Mouse (Mus musculus) kidney, embryonic 15.5 days (tissue): ENCODE measurements around the gene Metap1. TPM values are rescaled to one million over a fixed set of nuclear protein-coding genes. Genes with fewer than 3 reads are reported as not detected.
"Not testable (repeated sequence)": the region's sequence is repeated elsewhere in the genome, so short reads cannot be mapped to it uniquely, and the experiment has no call there.

ENCODE experiments used
- ATAC-seq: fragments of 200-750 bp; cut with Nextera tagmentation; replicated peaks from 2 replicates; pipeline ENCODE4 v1.8.0; 2017; ENCODE audit warnings: moderate TSS enrichment; ENCODE audit not compliant: low FRiP score
- H3K27ac ChIP-seq: fragments of 300-500 bp; sonication (generic); 2 replicates; pipeline ENCODE4 v1.5.1; 2015; ENCODE audit warnings: mild to moderate bottlenecking, inconsistent platforms
- H3K27me3 ChIP-seq: fragments of 300-500 bp; sonication (generic); 2 replicates; pipeline ENCODE4 v1.6.1; 2015; ENCODE audit warnings: inconsistent platforms
- H3K36me3 ChIP-seq: fragments of 300-500 bp; sonication (generic); 2 replicates; pipeline ENCODE4 v1.6.1; 2015; ENCODE audit warnings: inconsistent platforms
- H3K4me1 ChIP-seq: fragments of 300-500 bp; sonication (generic); 2 replicates; pipeline ENCODE4 v1.6.1; 2015; ENCODE audit warnings: inconsistent platforms
- H3K4me2 ChIP-seq: fragments of 300-500 bp; sonication (generic); 2 replicates; pipeline ENCODE4 v1.6.1; 2015; ENCODE audit warnings: moderate library complexity, mild to moderate bottlenecking, inconsistent platforms
- H3K4me3 ChIP-seq: fragments of 300-500 bp; sonication (generic); replicated peaks from 2 replicates; pipeline ENCODE4 v1.5.1; 2015; ENCODE audit warnings: mild to moderate bottlenecking, inconsistent platforms
- H3K9ac ChIP-seq: fragments of 300-500 bp; sonication (generic); 2 replicates; pipeline ENCODE4 v1.6.1; 2015; ENCODE audit warnings: mild to moderate bottlenecking, inconsistent platforms
- H3K9me3 ChIP-seq: fragments of 300-500 bp; sonication (generic); replicated peaks from 2 replicates; pipeline ENCODE4 v1.6.1; 2016; ENCODE audit warnings: inconsistent platforms
- WGBS: fragments of 180-500 bp; shearing (Covaris S2); methylation state at CpG from one replicate; pipeline ENCODE4 v1.1.7; 2015; ENCODE audit warnings: mixed read lengths; 5-methylcytosine and 5-hydroxymethylcytosine counted together
- polyA plus RNA-seq: library from polyadenylated mRNA; unstranded; fragments of >200 nt; fragmentation: Nextera tagmentation; extraction: Ambion mirVana; gene quantifications from 2 replicates; pipeline ENCODE4 v1.2.1, GENCODE M21; 2015

Gene Metap1
- polyA plus RNA-seq, 1 experiment from 2014 or later, result 46.1 TPM

DNA sequence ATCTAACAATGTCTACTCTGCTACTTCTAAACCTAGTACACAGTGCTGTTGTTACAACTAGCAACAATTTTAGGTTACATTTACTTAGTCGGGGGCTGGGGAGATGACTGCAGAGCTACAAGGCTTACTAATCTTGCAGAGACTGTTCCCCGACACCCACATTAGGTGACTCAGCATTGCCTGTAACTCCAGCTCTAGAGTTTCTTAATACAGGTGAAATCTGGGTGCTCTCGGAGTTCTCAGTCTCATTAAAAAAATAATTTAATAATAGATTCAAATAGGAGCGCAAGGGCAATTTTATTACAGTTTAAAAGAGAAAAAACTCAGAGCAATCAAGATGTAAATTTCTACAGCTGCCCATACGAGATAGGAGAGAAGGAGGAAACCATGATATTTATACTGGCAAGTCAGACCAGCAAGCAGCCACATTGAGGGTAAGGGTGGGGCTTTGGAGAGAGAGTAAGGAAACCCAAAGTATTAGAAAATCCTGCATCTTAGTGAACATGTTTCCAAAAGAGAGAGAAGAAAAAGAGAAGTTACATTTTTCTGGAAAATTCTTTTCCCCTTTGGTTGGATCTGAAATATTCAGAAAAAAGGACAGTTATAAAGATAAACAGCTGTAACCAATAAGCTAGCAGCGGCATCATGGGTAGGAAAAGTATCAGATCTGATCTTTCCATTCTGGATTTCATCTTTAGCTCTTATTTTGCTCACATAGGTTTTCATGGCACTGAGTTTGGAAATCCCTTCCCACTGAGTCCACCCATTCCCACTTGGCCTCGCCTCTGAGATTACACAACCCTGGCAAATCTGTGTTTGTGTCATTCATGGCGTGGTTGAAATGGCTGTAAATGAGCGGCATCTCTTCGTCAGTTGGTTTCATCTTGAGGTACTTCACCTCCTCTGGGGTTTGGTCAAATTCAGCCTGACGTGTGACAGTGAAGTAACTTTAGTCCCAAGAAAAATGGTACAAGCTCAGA is 6.1 kb upstream of the Metap1 start:
- Histone ChIP-seq H3K36me3 (no peaks in the 10 kb centered on the region), H3K4me3 (no peak overlapping the region), H3K4me1 (peaks cover 6% of the 10 kb centered on the region; the same call in 1 of the 2 replicates), H3K27ac (no peak overlapping the region), H3K9ac (no peak overlapping the region), H3K27me3 (no peaks in the 10 kb centered on the region), H3K9me3 (no peaks in the 10 kb centered on the region), H3K4me2 (no peak overlapping the region)
- 84% methylated on average over 11 of the region's 11 CpGs for WGBS
- ATAC-seq, result no peak

DNA sequence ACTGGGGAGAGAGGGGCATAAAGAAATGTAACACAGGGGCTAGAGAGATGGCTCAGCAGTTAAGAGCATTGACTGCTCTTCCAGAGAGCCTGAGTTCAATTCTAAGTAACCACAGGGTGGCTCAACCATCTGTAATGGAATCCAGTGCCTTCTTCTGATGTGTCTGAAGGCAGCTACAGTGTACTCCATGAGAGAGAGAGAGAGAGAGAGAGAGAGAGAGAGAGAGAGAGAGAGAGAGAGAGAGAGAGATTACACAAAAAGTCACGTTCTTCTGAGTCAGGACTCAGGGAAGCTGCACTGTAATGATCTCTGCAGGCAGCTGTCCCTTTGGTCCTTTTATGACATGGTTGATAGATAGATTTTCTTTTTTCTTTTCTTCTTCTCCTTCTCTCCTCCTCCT is 5.2 kb upstream of the Metap1 start:
- Histone ChIP-seq H3K27me3 (no peaks in the 10 kb centered on the region), H3K9me3 (no peaks in the 10 kb centered on the region), H3K36me3 (no peaks in the 10 kb centered on the region), H3K27ac (no peak overlapping the region), H3K4me1 (0 out of 2 replicates have a peak, but pooled peaks cover 2% of the 10 kb centered on the region), H3K4me3 (no peak overlapping the region), H3K9ac (no peak overlapping the region), H3K4me2 (no peak overlapping the region)
- WGBS, result 21% methylated on average over 1 of the region's 1 CpGs
- ATAC-seq, result no peak

DNA sequence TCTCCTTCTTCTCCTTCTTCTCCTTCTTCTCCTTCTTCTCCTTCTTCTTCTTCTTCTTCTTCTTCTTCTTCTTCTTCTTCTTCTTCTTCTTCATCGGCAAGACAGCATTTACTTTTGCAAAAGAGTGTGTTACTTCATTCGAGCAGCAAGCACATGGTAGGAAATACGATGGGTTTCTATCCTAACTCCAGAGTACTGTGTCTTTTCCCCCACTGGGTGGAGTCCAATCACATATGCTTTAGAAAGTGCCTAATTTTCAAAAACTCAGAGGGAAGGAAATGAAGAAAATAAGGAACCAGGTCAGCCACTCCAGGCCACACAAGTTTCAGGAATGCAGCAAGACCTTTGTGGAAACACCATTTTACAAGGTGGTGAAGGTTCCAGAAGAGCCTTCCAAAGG is 4.4 kb upstream of the Metap1 start:
- Histone ChIP-seq H3K4me1 (0 out of 2 replicates have a peak, but pooled peaks cover 2% of the 10 kb centered on the region), H3K9me3 (no peaks in the 10 kb centered on the region), H3K4me2 (no peak overlapping the region), H3K4me3 (no peak overlapping the region), H3K36me3 (no peaks in the 10 kb centered on the region), H3K27me3 (no peaks in the 10 kb centered on the region), H3K27ac (no peak overlapping the region), H3K9ac (no peak overlapping the region)
- no peak for ATAC-seq
- WGBS, result 82% methylated on average over 3 of the region's 3 CpGs

DNA sequence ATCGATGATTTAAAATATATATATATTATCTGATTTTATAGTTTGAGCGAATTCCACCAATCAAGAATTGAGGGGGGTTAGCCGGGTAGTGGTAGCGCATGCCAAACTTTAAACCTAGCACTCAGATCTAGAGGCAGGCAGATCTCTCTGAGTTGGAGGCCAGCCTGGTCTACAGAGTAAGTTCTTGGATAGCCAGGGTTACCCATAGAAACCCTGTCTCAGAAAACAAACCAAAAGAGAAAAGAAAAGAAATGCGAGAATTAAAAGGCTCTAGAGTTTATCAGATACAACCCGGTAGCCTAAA is 671 bp upstream of the Metap1 start:
- peak overlapping the region; percentile 67 for H3K4me3 ChIP-seq
- no peak for ATAC-seq
- 25% methylated on average over 6 of the region's 6 CpGs for WGBS
- H3K4me2 ChIP-seq, result peak overlapping the region; percentile 65
- 0 out of 2 replicates have a peak overlapping the region, but pooled peaks have one; percentile 4 for H3K27ac ChIP-seq
- no peaks in the 10 kb centered on the region for H3K9me3 ChIP-seq
- H3K36me3 ChIP-seq, result peaks cover 17% of the 10 kb centered on the region
- peak overlapping the region; percentile 35; the same call in 1 of the 2 replicates for H3K9ac ChIP-seq
- no peaks in the 10 kb centered on the region for H3K27me3 ChIP-seq
- peaks cover 12% of the 10 kb centered on the region for H3K4me1 ChIP-seq

DNA sequence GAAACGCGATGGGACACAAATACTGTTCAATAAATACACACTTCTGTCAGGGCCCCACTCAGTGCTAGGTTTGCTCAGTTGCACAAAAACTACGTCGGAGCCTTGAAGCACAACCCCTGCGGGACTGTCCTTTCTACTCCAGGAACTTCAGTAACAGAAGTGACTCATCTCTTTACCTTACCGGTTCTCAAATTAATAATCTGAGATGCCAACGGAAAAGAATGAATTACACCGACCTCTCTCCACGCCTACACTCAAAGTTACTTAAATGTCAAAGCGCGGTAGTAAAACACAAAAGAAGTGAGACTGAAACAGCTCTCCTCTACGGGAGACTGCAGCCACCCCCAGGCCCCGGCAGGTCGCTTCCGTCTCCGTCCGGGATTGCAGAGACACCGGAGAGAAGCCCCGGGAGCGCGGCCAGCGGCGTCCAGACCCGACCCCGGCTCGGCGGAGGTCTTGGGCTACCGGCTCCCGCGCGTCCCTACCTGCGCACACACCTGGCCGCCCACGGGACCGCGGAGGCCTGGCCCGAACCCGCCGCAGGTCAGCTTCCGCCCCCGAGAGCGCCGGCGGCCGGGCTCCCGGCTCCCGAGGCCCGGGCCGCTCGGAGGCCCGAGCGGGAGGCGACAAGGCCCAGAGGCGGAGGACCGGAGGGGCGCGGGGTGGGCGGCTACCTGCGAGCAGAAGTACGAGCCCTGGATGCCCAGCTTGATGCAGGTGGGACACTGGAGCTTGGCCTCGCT is 560 bp downstream of the Metap1 start:
- under 1% methylated on average over 60 of the region's 61 CpGs for WGBS
- H3K4me1 ChIP-seq, result peaks cover 12% of the 10 kb centered on the region
- H3K36me3 ChIP-seq, result peaks cover 29% of the 10 kb centered on the region
- H3K27ac ChIP-seq, result peak overlapping the region; percentile 80
- H3K4me2 ChIP-seq, result peak overlapping the region; percentile 65
- H3K4me3 ChIP-seq, result peak overlapping the region; percentile 67
- no peaks in the 10 kb centered on the region for H3K9me3 ChIP-seq
- ATAC-seq, result peak; percentile 55; the same call in 1 of the 2 replicates
- H3K27me3 ChIP-seq, result no peaks in the 10 kb centered on the region
- peak overlapping the region; percentile 68 for H3K9ac ChIP-seq

DNA sequence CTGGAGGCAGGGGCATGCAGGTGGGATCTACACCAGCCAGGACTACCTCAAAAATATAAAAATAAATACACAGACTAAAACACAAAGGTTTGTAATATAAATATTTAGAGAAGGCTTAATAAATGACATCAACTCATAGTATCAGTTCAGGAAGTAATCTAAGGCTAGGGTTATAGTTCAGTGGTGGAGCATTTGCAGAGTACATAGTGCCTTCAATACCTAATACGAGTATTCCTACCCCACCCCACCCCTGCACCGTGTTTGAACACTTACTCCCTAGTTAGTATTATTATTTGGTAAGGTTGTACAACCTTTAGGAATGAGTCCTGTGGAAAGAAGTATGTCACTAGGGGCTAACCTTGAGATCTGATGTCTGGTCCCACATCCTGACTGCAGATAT is 6.1 kb downstream of the Metap1 start:
- WGBS, result 89% methylated on average over 2 of the region's 2 CpGs
- Histone ChIP-seq H3K36me3 (peaks cover 74% of the 10 kb centered on the region), H3K27me3 (no peaks in the 10 kb centered on the region), H3K27ac (no peak overlapping the region), H3K9me3 (no peaks in the 10 kb centered on the region), H3K4me1 (peaks cover 12% of the 10 kb centered on the region), H3K9ac (no peak overlapping the region), H3K4me2 (no peak overlapping the region), H3K4me3 (no peak overlapping the region)
- no peak for ATAC-seq

DNA sequence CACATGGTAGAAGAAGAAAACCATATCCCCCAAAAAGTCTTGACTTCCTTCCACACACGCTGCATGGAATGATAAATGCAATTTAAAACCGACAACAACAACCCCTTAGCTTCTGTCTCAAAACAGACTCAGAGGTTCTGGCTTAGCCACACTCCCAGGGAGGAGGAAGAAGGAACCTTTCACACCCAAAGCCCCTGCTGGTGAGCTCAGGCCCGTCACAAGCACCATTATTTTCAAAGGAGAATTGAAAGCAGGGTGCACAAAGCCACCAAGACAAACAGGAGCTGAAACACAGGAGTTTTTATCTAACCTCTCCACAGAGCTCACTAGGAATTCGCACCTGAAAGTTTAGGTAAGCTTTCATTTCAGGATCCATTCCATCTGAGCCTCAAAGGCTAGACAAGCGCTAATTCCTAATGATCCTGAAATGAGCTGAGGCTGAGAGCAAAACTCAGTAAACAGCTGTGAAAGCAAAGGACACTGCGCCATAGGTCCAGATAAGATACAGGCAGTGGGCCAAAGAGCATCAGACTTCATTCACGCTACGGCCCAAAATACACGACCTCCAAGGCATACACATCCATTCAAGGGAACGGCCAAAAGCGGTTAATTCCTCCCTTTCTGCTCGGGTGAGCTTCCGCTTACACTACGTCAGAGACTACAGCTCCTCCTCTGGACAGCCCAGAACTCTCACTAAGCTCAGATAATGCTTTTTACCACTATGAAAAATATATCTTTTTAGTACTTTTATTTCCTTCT is 7.6 kb downstream of the Metap1 start:
- no peaks in the 10 kb centered on the region for H3K9me3 ChIP-seq
- ATAC-seq, result no peak
- no peak overlapping the region for H3K4me2 ChIP-seq
- 66% methylated on average over 14 of the region's 14 CpGs for WGBS
- H3K4me1 ChIP-seq, result 0 out of 2 replicates have a peak, but pooled peaks cover 3% of the 10 kb centered on the region
- no peak overlapping the region for H3K9ac ChIP-seq
- no peaks in the 10 kb centered on the region for H3K27me3 ChIP-seq
- peaks cover 72% of the 10 kb centered on the region for H3K36me3 ChIP-seq
- H3K4me3 ChIP-seq, result no peak overlapping the region
- H3K27ac ChIP-seq, result no peak overlapping the region

DNA sequence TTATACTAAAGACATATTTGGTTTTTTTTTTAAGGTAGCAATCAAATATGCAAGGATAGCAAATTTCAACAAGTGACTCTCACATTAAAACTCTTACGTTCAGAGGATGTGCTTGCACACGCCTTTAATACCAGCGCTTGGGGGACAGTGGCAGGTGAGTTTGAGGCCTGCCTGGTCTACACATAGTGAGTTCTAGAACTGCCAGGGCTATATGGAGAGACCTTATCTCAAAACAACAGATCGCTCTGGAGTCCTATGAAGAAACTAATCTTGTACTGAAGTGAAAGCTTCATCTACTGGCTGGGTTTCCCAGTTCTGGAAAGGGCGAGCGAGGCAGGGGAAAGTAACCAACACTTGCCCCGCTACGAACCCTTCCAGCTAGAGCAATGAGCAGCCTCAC is 9.8 kb downstream of the Metap1 start:
- 95% methylated on average over 8 of the region's 8 CpGs for WGBS
- Histone ChIP-seq H3K4me2 (no peak overlapping the region), H3K9ac (no peak overlapping the region), H3K4me1 (0 out of 2 replicates have a peak, but pooled peaks cover 3% of the 10 kb centered on the region), H3K4me3 (no peak overlapping the region), H3K27ac (no peak overlapping the region), H3K9me3 (no peaks in the 10 kb centered on the region), H3K36me3 (peaks cover 72% of the 10 kb centered on the region), H3K27me3 (no peaks in the 10 kb centered on the region)
- no peak for ATAC-seq

DNA sequence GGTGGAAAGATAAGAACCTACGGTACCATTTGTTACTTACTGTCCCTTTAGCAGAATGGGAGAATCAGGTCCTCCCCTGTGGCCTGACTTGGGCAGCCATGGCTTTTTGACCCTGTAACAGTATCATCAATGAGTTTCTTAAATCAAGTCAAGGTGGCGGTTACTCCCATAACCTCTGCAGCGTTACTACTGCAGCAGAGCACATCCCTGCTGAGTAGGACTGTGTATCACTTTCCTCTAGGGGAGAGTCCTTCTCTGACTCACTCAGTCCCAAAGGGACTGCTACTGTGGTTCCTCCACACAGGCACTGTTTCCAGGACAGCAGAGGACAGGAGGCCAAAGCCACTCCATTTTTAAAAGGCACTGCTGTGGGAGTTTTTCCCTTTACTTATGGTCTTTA is 18.2 kb downstream of the Metap1 start:
- Histone ChIP-seq H3K9me3 (no peaks in the 10 kb centered on the region), H3K9ac (no peak overlapping the region), H3K4me1 (no peaks in the 10 kb centered on the region), H3K4me2 (no peak overlapping the region), H3K36me3 (peaks cover 79% of the 10 kb centered on the region), H3K4me3 (no peak overlapping the region), H3K27me3 (no peaks in the 10 kb centered on the region), H3K27ac (no peak overlapping the region)
- peak; percentile 76 for ATAC-seq
- 48% methylated on average over 3 of the region's 3 CpGs for WGBS

DNA sequence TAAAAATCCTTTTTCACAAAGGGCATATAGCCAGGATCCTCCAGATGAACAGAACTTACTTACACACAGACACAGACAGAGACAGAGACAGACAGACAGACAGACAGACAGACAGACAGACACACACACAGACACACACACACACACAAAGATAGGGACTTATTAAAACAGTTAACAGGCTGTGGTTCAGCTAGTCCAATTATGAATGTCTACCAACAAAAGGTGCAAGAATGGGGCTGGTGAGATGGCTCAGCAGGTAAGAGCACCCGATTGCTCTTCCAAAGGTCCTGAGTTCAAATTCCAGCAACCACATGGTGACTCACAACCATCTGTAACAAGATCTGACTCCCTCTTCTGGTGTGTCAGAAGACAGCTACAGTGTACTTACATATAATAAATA is 22.7 kb downstream of the Metap1 start:
- WGBS, result 92% methylated on average over 1 of the region's 1 CpGs
- H3K27me3 ChIP-seq, H3K4me1 ChIP-seq, H3K9me3 ChIP-seq, H3K9ac ChIP-seq, H3K27ac ChIP-seq, ATAC-seq, H3K4me2 ChIP-seq, H3K4me3 ChIP-seq: not testable (repeated sequence)
- peaks cover 86% of the 10 kb centered on the region for H3K36me3 ChIP-seq

DNA sequence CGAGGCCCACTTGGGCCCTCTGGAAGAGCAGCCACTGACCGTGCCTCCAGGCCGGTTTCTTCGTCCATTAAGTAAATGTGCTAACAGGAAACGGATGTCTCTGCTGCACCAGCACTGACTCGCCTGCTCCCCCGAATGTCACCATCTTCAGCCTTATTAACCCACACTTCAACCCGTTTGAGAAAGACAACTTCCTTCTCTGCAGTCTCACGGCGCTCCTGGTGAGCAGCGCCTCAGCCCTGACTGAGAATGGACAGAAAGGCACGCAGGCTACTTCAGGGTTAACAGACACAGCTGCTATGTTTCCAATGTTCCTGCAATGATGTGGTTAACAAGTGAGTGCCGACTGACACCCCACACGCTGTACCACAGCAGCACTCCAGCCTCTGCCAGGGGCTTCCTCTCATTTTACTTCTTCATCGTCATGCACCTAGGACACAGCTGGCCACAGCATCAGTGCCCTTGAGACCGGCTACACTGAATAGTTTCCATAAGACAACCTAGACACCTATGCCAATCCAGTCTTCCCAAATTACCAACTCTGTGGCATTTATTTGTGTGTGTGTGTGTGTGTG is 24.7 kb downstream of the Metap1 start:
- no peak overlapping the region for H3K4me2 ChIP-seq
- peaks cover 90% of the 10 kb centered on the region for H3K36me3 ChIP-seq
- H3K4me1 ChIP-seq, result peaks cover 6% of the 10 kb centered on the region
- ATAC-seq, result no peak
- H3K27me3 ChIP-seq, result no peaks in the 10 kb centered on the region
- H3K4me3 ChIP-seq, result no peak overlapping the region
- H3K9me3 ChIP-seq, result no peaks in the 10 kb centered on the region
- H3K9ac ChIP-seq, result no peak overlapping the region
- 0 out of 2 replicates have a peak overlapping the region, but pooled peaks have one; percentile 18 for H3K27ac ChIP-seq
- WGBS, result 68% methylated on average over 16 of the region's 16 CpGs
